Mouse (Mus musculus) monocyte, adult 59 days (primary cell): ENCODE data around the gene Rusc2. TPM values are rescaled to one million over a fixed set of nuclear protein-coding genes. Genes with fewer than 3 reads are reported as not detected.

Source experiments
- total RNA-seq, 2 experiments: library from RNA; stranded (reverse); gene quantifications; one replicate each; pipeline ENCODE4 v1.2.4; 2023

Gene Rusc2
- 1 to 10 TPM; 8.8 to 9.9 TPM for total RNA-seq

GRCm38 (mm10) chr4:43381408-43382154, at the start of gene Rusc2:
Rusc2 (plus strand) TSS chr4:43381979.

GRCm38 (mm10) chr4:43428946-43429345, 47.2 kb downstream of the Rusc2 start, which contains the start of gene Fam166b:
Fam166b (minus strand) TSS chr4:43429134.

GRCm38 (mm10) chr4:43441639-43442038, 59.9 kb downstream of the Rusc2 start, which contains the start of gene Tesk1:
Tesk1 (plus strand) TSS chr4:43441939.

GRCm38 (mm10) chr4:43454041-43454836, 72.5 kb downstream of the Rusc2 start, which contains the start of gene Cd72:
Cd72 (minus strand) TSS chr4:43454628.

Other genes with a start within 250 kb of the Rusc2 start
- under 1 TPM in 1 of 2 experiments, not detected in 1; 0.34 TPM for gene Atp8b5, start 114.8 kb upstream of the Rusc2 start, total RNA-seq
- gene Fam166b, start 47.2 kb downstream of the Rusc2 start, total RNA-seq, result not detected
- gene Tesk1, start 60.0 kb downstream of the Rusc2 start, total RNA-seq, result 10 to 100 TPM; 37.3 to 37.8 TPM
- 10 to 100 TPM in 1 of 2 experiments, 1 to 10 TPM in 1; 8.2 to 10.6 TPM for gene Cd72, start 72.6 kb downstream of the Rusc2 start, total RNA-seq
- not detected for gene Sit1, start 101.8 kb downstream of the Rusc2 start, total RNA-seq
- gene Ccdc107, start 110.9 kb downstream of the Rusc2 start, total RNA-seq, result 10 to 100 TPM; 10.6 to 11.3 TPM
- gene Arhgef39, start 117.7 kb downstream of the Rusc2 start, total RNA-seq, result 1 to 10 TPM; 2.5 to 2.6 TPM
- 1 to 10 TPM; 2.2 to 5.1 TPM for gene Car9, start 125.0 kb downstream of the Rusc2 start, total RNA-seq
- gene Tpm2, start 141.8 kb downstream of the Rusc2 start, total RNA-seq, result under 1 TPM; 0.36 to 0.58 TPM
- 100 to 1,000 TPM in 1 of 2 experiments, 10 to 100 TPM in 1; 69.0 to 105 TPM for gene Creb3, start 180.4 kb downstream of the Rusc2 start, total RNA-seq
- 100 to 1,000 TPM; 825 to 900 TPM for gene Tln1, start 180.7 kb downstream of the Rusc2 start, total RNA-seq
- gene Rgp1, start 196.7 kb downstream of the Rusc2 start, total RNA-seq, result 10 to 100 TPM; 27.9 to 30.9 TPM
- gene Gba2, start 196.9 kb downstream of the Rusc2 start, total RNA-seq, result 10 to 100 TPM; 25.2 to 34.6 TPM
- gene Msmp, start 202.5 kb downstream of the Rusc2 start, total RNA-seq, result not detected
- gene Npr2, start 250.0 kb downstream of the Rusc2 start, total RNA-seq, result under 1 TPM in 1 of 2 experiments, not detected in 1; 0.39 TPM